Comparison of ENCODE assay signal across 10 mouse cellular contexts in genomic region chr15:103285778-103286417, GRCm38 (mm10). TPM values are rescaled to one million over a fixed set of nuclear protein-coding genes. Genes with fewer than 3 reads are reported as not detected.
DNase-seq lines count a peak whose midpoint lies in the region; ATAC-seq and TF ChIP-seq lines count a peak whose summit lies in the region.
"Had no signal": no experiment of that assay in that cellular context is flagged by ENCODE, and none has a peak within 500 bp of the region (broad histone marks: within the 10 kb centered on the region; RNA-seq: fewer than 3 reads in every experiment).

No protein-coding gene starts in this region.

- WGBS in hindbrain, embryonic 12.5 days, result 90% methylated on average over 1 of the region's 1 CpGs
- WGBS in hindbrain, embryonic 11.5 days, result 88% methylated on average over 1 of the region's 1 CpGs
- 53% methylated on average over 1 of the region's 1 CpGs for WGBS in midbrain, embryonic 15.5 days

- H3K36me3 ChIP-seq in hindbrain, embryonic 12.5 days, result peaks cover 13% of the 10 kb centered on the region; the same call in 1 of the 2 replicates
- no peaks in the 10 kb centered on the region for H3K36me3 ChIP-seq in hindbrain, embryonic 11.5 days (ENCODE audit: control insufficient read depth, insufficient read depth, low read length)
- H3K36me3 ChIP-seq in midbrain, embryonic 15.5 days (replicated peaks), result peaks cover 5% of the 10 kb centered on the region

- no peak overlapping the region for H3K4me3 ChIP-seq in hindbrain, embryonic 12.5 days
- H3K4me3 ChIP-seq in hindbrain, embryonic 11.5 days (ENCODE audit: low read depth, low read length), result no peak overlapping the region
- H3K4me3 ChIP-seq in midbrain, embryonic 15.5 days, result no peak overlapping the region
- H3K4me3 ChIP-seq: liver, embryonic 15.5 days had no signal

- peak overlapping the region; percentile 45; the same call in 1 of the 2 replicates for H3K27ac ChIP-seq in hindbrain, embryonic 12.5 days
- H3K27ac ChIP-seq in hindbrain, embryonic 11.5 days (ENCODE audit: low read depth, low read length), result no peak overlapping the region
- H3K27ac ChIP-seq in midbrain, embryonic 15.5 days, result peak overlapping the region; percentile 66
- H3K27ac ChIP-seq: liver, embryonic 15.5 days had no signal

- no peak overlapping the region for H3K9ac ChIP-seq in hindbrain, embryonic 12.5 days
- H3K9ac ChIP-seq in hindbrain, embryonic 11.5 days (ENCODE audit: low read depth, low read length), result no peak overlapping the region
- no peak overlapping the region for H3K9ac ChIP-seq in midbrain, embryonic 15.5 days
- H3K9ac ChIP-seq: liver, embryonic 15.5 days had no signal

- no peak for ATAC-seq in hindbrain, embryonic 12.5 days (ENCODE audit: low FRiP score)
- ATAC-seq in hindbrain, embryonic 11.5 days (ENCODE audit: low FRiP score), result no peak
- ATAC-seq in midbrain, embryonic 15.5 days (replicated peaks), result 0 out of 2 replicates have a peak, but pooled peaks have one; percentile 37

- no peaks in the 10 kb centered on the region for H3K27me3 ChIP-seq in hindbrain, embryonic 12.5 days
- no peaks in the 10 kb centered on the region for H3K27me3 ChIP-seq in hindbrain, embryonic 11.5 days (ENCODE audit: control insufficient read depth, insufficient read depth, low read length)
- no peaks in the 10 kb centered on the region for H3K27me3 ChIP-seq in midbrain, embryonic 15.5 days (replicated peaks)
- H3K27me3 ChIP-seq: liver, embryonic 15.5 days had no signal

- TF ChIP-seq CTCF in brain, embryonic 14.5 days (IDR thresholded peaks at IDR 0.05; ENCODE audit: borderline replicate concordance, extremely low read depth, insufficient read depth, insufficient read length), result no peak

- peaks cover 32% of the 10 kb centered on the region for H3K4me1 ChIP-seq in hindbrain, embryonic 12.5 days
- no peaks in the 10 kb centered on the region for H3K4me1 ChIP-seq in hindbrain, embryonic 11.5 days (replicated peaks; ENCODE audit: control insufficient read depth, insufficient read depth, low read length)
- peaks cover 23% of the 10 kb centered on the region for H3K4me1 ChIP-seq in midbrain, embryonic 15.5 days

- H3K4me2 ChIP-seq in hindbrain, embryonic 12.5 days (replicated peaks), result no peak overlapping the region
- no peak overlapping the region for H3K4me2 ChIP-seq in hindbrain, embryonic 11.5 days (replicated peaks; ENCODE audit: low read depth, low read length)
- no peak overlapping the region for H3K4me2 ChIP-seq in midbrain, embryonic 15.5 days
- H3K4me2 ChIP-seq: liver, embryonic 15.5 days had no signal

- DNase-seq in hindbrain, embryonic 11.5 days (ENCODE audit: low spot score), result no peak
- DNase-seq in brain, embryonic 14.5 days (ENCODE audit: low read depth), result peak; percentile 89
- peak; percentile 58 for DNase-seq in gastrocnemius, postnatal 10 days
- DNase-seq in kidney, postnatal 10 days, result peak; percentile 56
- no peak for DNase-seq in spleen, postnatal 10 days (ENCODE audit: low spot score in 2 of 2)
- no peak for DNase-seq in spleen, postnatal 36 days (ENCODE audit: low spot score in 2 of 2)

- TF ChIP-seq POLR2A in brain, embryonic 14.5 days (IDR thresholded peaks at IDR 0.05; ENCODE audit: borderline replicate concordance, extremely low read depth, insufficient read depth, insufficient read length, poor library complexity, severe bottlenecking), result no peak

- no peaks in the 10 kb centered on the region for H3K9me3 ChIP-seq in hindbrain, embryonic 12.5 days (replicated peaks)
- H3K9me3 ChIP-seq in hindbrain, embryonic 11.5 days (ENCODE audit: control insufficient read depth, low read length), result no peaks in the 10 kb centered on the region
- no peaks in the 10 kb centered on the region for H3K9me3 ChIP-seq in midbrain, embryonic 15.5 days
- H3K9me3 ChIP-seq: liver, embryonic 15.5 days had no signal

RNA-seq across cellular contexts. Expression of gene Copz1, which starts 13.4 kb away (rescaled TPM):
- 235 and 247 TPM in 2 replicates for polyA plus RNA-seq in hindbrain, embryonic 12.5 days (2016; fragmentation: Nextera tagmentation; extraction: Ambion mirVana)
- polyA plus RNA-seq in hindbrain, embryonic 11.5 days (2014; fragmentation: Nextera tagmentation; extraction: Ambion mirVana), result 310 and 313 TPM in 2 replicates
- polyA plus RNA-seq in brain, embryonic 14.5 days (2012; rRNA removed), result 165 and 192 TPM in 2 replicates
- total RNA-seq in gastrocnemius, postnatal 10 days (2021), result 10 to 100 TPM; 45.3 to 51.4 TPM
- polyA plus RNA-seq in midbrain, embryonic 15.5 days (2015; fragmentation: Nextera tagmentation; extraction: Ambion mirVana), result 197 and 203 TPM in 2 replicates

RNA-seq across cellular contexts. Expression of gene Gpr84, which starts 24.5 kb away (rescaled TPM):
- 0.36 and 0.51 TPM in 2 replicates for polyA plus RNA-seq in hindbrain, embryonic 12.5 days (2016; fragmentation: Nextera tagmentation; extraction: Ambion mirVana)
- 0.11 and 0.34 TPM in 2 replicates for polyA plus RNA-seq in hindbrain, embryonic 11.5 days (2014; fragmentation: Nextera tagmentation; extraction: Ambion mirVana)
- 0.30 and 0.33 TPM in 2 replicates for polyA plus RNA-seq in brain, embryonic 14.5 days (2012; rRNA removed)
- total RNA-seq in gastrocnemius, postnatal 10 days (2021), result under 1 TPM in 1 of 2 experiments, not detected in 1; 0.14 TPM
- 0.31 and 0.34 TPM in 2 replicates for polyA plus RNA-seq in midbrain, embryonic 15.5 days (2015; fragmentation: Nextera tagmentation; extraction: Ambion mirVana)
- total RNA-seq: common myeloid progenitor, adult 5-6 weeks had no signal

RNA-seq across cellular contexts. Expression of gene Nfe2, which starts 27.7 kb away (rescaled TPM):
- polyA plus RNA-seq in hindbrain, embryonic 12.5 days (2016; fragmentation: Nextera tagmentation; extraction: Ambion mirVana), result 5.1 and 5.4 TPM in 2 replicates
- polyA plus RNA-seq in hindbrain, embryonic 11.5 days (2014; fragmentation: Nextera tagmentation; extraction: Ambion mirVana), result 4.7 and 5.0 TPM in 2 replicates
- 0.53 and 1.2 TPM in 2 replicates for polyA plus RNA-seq in brain, embryonic 14.5 days (2012; rRNA removed)
- total RNA-seq in gastrocnemius, postnatal 10 days (2021), result 1 to 10 TPM in 1 of 2 experiments, not detected in 1; 1.2 TPM
- polyA plus RNA-seq in midbrain, embryonic 15.5 days (2015; fragmentation: Nextera tagmentation; extraction: Ambion mirVana), result 0.63 and 0.92 TPM in 2 replicates

RNA-seq across cellular contexts. Expression of gene Hnrnpa1, which starts 45.7 kb away (rescaled TPM):
- 1,137 and 1,149 TPM in 2 replicates for polyA plus RNA-seq in hindbrain, embryonic 12.5 days (2016; fragmentation: Nextera tagmentation; extraction: Ambion mirVana)
- 1,309 and 1,311 TPM in 2 replicates for polyA plus RNA-seq in hindbrain, embryonic 11.5 days (2014; fragmentation: Nextera tagmentation; extraction: Ambion mirVana)
- polyA plus RNA-seq in brain, embryonic 14.5 days (2012; rRNA removed), result 976 and 1,085 TPM in 2 replicates
- total RNA-seq in gastrocnemius, postnatal 10 days (2021), result 100 to 1,000 TPM; 177 to 187 TPM
- polyA plus RNA-seq in midbrain, embryonic 15.5 days (2015; fragmentation: Nextera tagmentation; extraction: Ambion mirVana), result 669 and 721 TPM in 2 replicates

RNA-seq across cellular contexts. Expression of gene Cbx5, which starts 46.3 kb away (rescaled TPM):
- polyA plus RNA-seq in hindbrain, embryonic 12.5 days (2016; fragmentation: Nextera tagmentation; extraction: Ambion mirVana), result 188 and 190 TPM in 2 replicates
- polyA plus RNA-seq in hindbrain, embryonic 11.5 days (2014; fragmentation: Nextera tagmentation; extraction: Ambion mirVana), result 185 and 204 TPM in 2 replicates
- polyA plus RNA-seq in brain, embryonic 14.5 days (2012; rRNA removed), result 101 and 118 TPM in 2 replicates
- 10 to 100 TPM; 49.9 to 61.2 TPM for total RNA-seq in gastrocnemius, postnatal 10 days (2021)
- polyA plus RNA-seq in midbrain, embryonic 15.5 days (2015; fragmentation: Nextera tagmentation; extraction: Ambion mirVana), result 147 and 153 TPM in 2 replicates

Comparison
In these comparisons a context has a peak if more than half of its experiments do, and no peak if none do; other contexts are left out.
1. DNase-seq: peak in brain, embryonic 14.5 days (single experiment), gastrocnemius, postnatal 10 days (single experiment) and kidney, postnatal 10 days (single experiment); none in hindbrain, embryonic 11.5 days (single experiment), spleen, postnatal 10 days (0 of 2) and spleen, postnatal 36 days (0 of 2).